Mouse (Mus musculus) subcutaneous adipose tissue, adult 2 months (tissue): ENCODE data around the gene Gm36079. TPM values are rescaled to one million over a fixed set of nuclear protein-coding genes. Genes with fewer than 3 reads are reported as not detected.

Experiments
- polyA plus RNA-seq: library from polyadenylated mRNA; depleted of rRNA; stranded (reverse); fragments of >200 nt; gene quantifications from 2 replicates; pipeline ENCODE4 v1.2.3, GENCODE M21; 2012; ENCODE audit warnings: low replicate concordance; rRNA removed

Gene Gm36079
- polyA plus RNA-seq: not detected in 2 replicates

DNA sequence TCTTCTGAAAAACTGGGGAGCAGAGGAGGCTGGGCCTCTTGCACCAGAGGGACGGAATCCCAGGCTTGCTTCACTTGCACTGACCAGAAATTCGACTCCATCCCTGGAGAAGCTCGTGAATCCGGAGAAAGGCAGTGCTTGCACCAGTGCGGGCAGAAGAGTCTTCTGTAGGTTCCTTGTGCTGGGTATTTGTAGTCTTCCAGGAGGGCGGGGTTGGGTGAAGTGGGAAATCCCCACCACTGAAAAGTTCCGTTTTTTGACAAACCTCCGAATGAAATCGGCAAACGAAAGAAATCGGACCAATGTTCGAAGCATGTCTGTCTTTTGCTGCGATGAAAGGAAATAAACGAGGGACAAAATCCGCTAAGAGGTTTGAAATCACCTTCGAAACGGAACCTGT, at the start of gene Gm36079:
TSS of gene Gm36079 (minus strand) at position 101 of the 400 bp plus-strand sequence.

DNA sequence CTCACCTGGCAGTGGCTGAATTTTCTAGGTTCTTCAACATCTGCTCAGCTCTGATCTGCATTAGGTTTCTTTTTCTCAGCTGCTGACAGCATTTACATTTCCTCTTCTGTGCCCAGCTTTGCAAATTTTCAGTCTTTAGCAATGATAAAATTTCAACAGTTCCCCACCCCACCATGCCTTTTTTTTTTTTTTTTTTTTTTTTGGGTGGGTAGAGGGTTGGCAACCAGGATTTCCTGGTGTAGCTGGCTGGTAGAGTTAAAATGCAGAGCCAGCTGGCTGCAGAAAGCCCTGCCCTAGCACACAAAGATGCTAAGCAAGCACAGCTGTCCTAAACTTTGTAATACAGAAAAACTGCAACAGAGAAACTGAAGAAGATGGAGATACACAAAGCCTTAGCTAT, 25.3 kb upstream of the Gm36079 start, which contains the start of gene Gm21188:
TSS of gene Gm21188 (minus strand) at position 110 of the 400 bp plus-strand sequence.

Other genes starting within 250 kb of the Gm36079 start
- 5.2 and 11.7 TPM in 2 replicates for gene Zfp131, start 236.1 kb downstream of the Gm36079 start, polyA plus RNA-seq
- not detected in 2 replicates for gene AF067063, start 196.8 kb downstream of the Gm36079 start, polyA plus RNA-seq
- 0.60 TPM in 1 of 2 replicates, not detected in the other for gene D13Ertd608e, start 191.0 kb downstream of the Gm36079 start, polyA plus RNA-seq
- gene Tcstv1, start 132.2 kb downstream of the Gm36079 start, polyA plus RNA-seq: not detected in 2 replicates
- not detected in 2 replicates for gene Gm21761, start 97.7 kb downstream of the Gm36079 start, polyA plus RNA-seq
- gene B020031M17Rik, start 76.2 kb downstream of the Gm36079 start, polyA plus RNA-seq: not detected in 2 replicates
- 4.2 and 4.8 TPM in 2 replicates for gene Gm21188, start 25.2 kb upstream of the Gm36079 start, polyA plus RNA-seq
- not detected in 2 replicates for gene Gm20767, start 113.2 kb upstream of the Gm36079 start, polyA plus RNA-seq
- gene Gm21818, start 145.4 kb upstream of the Gm36079 start, polyA plus RNA-seq: not detected in 2 replicates
- 0.51 TPM in 1 of 2 replicates, not detected in the other for gene Gm21762, start 188.9 kb upstream of the Gm36079 start, polyA plus RNA-seq
- gene Gm21731, start 212.1 kb upstream of the Gm36079 start, polyA plus RNA-seq: not detected in 2 replicates
- not detected in 2 replicates for gene AF067061, start 236.1 kb upstream of the Gm36079 start, polyA plus RNA-seq